Mouse (Mus musculus): Measurements from ENCODE around the gene Tmem136. TPM values are rescaled to one million over a fixed set of nuclear protein-coding genes. Genes with fewer than 3 reads are reported as not detected.

Tmem136 gene
- total and polyA plus RNA-seq, 2 experiments from 2014 or later: 8.4 to 11.6 TPM

DNA sequence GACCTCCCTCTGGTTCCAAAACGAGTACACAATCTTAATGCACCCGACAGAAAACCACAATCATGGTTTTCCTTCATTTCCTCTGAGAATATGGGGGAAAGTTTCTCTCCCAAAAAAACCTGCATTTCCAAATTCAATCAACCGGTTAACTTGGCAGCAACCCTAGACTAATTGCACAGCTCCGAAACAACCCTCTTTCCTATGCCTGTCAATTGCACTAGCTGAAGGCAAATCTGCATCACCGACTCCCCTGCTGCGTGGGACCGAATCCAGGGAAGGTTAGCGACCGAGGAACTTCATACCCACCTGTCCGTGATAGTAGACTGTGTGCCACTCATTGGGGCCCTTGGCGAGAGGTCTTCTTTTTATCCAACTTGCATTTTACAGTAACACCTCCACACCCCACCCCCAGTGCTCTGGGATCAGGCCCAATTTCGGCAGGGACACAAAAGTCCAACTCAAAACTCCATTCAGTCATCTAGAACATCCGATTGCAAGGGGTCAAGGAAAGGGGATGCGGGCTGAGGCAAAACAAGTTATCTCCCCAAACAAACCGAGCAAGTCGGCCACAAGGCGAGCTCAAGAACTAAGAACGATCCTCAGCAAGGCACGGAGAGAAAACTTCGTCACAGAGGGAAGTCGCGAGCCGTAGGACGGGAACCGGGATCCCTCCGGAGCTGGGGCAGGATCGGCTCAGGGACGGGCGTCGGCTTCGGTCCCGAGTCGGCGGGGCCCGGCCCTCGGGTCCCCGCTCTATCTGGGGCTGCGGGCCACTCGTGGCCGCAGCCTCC, 11.3 kb downstream of the Tmem136 start:
- Histone ChIP-seq H3K27me3 (ENCODE audit: insufficient read depth, low read length) (no peaks in the 10 kb centered on the region), H3K27ac (peak overlapping the region; percentile 92), H3K4me3 (ENCODE audit: low read length) (peak overlapping the region; percentile 92), H3K4me2 (ENCODE audit: low read depth, low read length) (peak overlapping the region; percentile 91), H3K9me3 (ENCODE audit: low read length) (no peaks in the 10 kb centered on the region), H3K36me3 (ENCODE audit: insufficient read depth, low read length) (no peaks in the 10 kb centered on the region), H3K4me1 (ENCODE audit: insufficient read depth, low read length) (peaks cover 11% of the 10 kb centered on the region), H3K9ac (replicated peaks; ENCODE audit: low read length) (peak overlapping the region; percentile 84)
- under 1% methylated on average over 40 of the region's 40 CpGs for WGBS
- DNase-seq (ENCODE audit: low spot score) (peak; percentile 63), ATAC-seq (no peak; the same call in 1 of the 2 replicates)
- TF ChIP-seq CTCF (IDR thresholded peaks at IDR 0.05; ENCODE audit: low read depth): no peak

DNA sequence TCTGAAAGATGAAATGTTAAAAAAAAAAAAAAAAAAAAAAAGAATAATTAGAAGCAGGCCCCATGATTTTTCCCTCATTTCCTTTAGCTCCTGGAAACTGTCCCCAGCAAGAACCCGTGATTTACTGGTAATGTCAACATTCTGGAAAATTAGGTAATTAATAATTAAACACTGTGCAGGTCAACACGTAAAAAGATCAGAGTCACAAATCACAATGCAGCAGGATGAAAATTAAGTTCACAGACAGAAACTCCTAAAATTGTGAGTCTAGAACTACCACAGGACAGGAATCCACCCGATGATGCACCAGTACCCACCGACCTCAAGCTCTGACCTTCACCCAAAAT, 11.9 kb downstream of the Tmem136 start:
- Histone ChIP-seq H3K27me3 (ENCODE audit: insufficient read depth, low read length) (no peaks in the 10 kb centered on the region), H3K4me3 (ENCODE audit: low read length) (peak overlapping the region; percentile 92), H3K4me1 (ENCODE audit: insufficient read depth, low read length) (peaks cover 11% of the 10 kb centered on the region), H3K4me2 (ENCODE audit: low read depth, low read length) (peak overlapping the region; percentile 91), H3K9ac (replicated peaks; ENCODE audit: low read length) (peak overlapping the region; percentile 84), H3K27ac (peak overlapping the region; percentile 92; the same call in 1 of the 2 replicates), H3K36me3 (ENCODE audit: insufficient read depth, low read length) (no peaks in the 10 kb centered on the region), H3K9me3 (ENCODE audit: low read length) (no peaks in the 10 kb centered on the region)
- no peak for ATAC-seq
- WGBS: 1% methylated on average over 4 of the region's 4 CpGs
- no peak for DNase-seq (ENCODE audit: low spot score)
- no peak for TF ChIP-seq CTCF (IDR thresholded peaks at IDR 0.05; ENCODE audit: low read depth)

DNA sequence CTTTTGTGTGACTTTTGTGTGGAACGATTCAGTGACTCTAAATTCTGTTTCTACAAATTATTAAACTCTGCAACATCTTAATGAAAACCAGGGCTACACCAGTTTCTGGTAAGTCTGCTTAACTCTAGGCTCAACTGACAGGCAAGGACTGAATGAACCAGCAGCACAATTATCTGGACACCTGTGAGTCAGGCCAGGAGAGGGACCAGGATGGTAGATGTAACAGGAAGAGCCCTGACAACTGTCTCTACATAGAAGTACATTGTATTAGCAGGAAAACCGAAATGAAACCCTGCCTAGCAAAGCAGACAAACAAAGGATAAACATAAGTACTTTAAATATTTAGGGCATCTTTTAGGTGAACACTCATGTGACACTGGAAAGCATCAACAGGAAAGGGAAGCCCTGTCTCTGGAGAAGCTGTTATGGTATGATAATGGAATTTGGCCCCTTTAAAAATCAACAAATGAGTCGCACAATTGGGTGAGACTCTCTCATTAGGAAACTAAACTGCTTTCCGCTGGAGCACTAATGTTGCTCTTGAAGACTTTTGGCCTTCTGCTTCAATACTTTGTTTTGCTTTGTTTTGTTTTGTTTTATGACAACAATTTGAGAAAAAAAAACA, 12.6 kb downstream of the Tmem136 start:
- peak overlapping the region; percentile 25; the same call in 1 of the 2 replicates for H3K9ac ChIP-seq (replicated peaks; ENCODE audit: low read length)
- H3K9me3 ChIP-seq (ENCODE audit: low read length): no peaks in the 10 kb centered on the region
- peaks cover 11% of the 10 kb centered on the region for H3K4me1 ChIP-seq (ENCODE audit: insufficient read depth, low read length)

DNA sequence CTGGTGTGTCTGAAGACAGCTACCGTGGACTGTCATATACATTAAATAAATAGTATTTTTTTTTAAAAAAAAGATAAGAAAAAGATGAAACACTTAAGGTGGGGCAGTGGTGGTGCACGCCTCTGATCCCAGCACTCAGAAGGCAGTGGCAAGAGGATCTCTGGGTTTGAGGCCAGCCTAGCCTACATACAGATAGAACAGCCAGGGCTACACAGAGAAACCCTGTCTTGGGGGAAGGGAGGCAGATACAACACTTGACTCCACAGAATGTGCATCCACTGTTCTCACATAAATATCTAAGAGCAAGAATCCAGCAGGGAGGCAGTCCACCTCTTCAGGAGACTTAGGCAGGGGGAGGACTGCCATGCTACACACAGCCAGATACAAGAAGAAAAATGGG, 13.4 kb downstream of the Tmem136 start:
- TF ChIP-seq CTCF (IDR thresholded peaks at IDR 0.05; ENCODE audit: low read depth): no peak
- Histone ChIP-seq H3K36me3 (ENCODE audit: insufficient read depth, low read length) (no peaks in the 10 kb centered on the region), H3K4me3 (ENCODE audit: low read length) (peak overlapping the region; percentile 17; the same call in 1 of the 2 replicates), H3K9me3 (ENCODE audit: low read length) (no peaks in the 10 kb centered on the region), H3K4me2 (ENCODE audit: low read depth, low read length) (peak overlapping the region; percentile 91), H3K4me1 (ENCODE audit: insufficient read depth, low read length) (peaks cover 11% of the 10 kb centered on the region), H3K27me3 (ENCODE audit: insufficient read depth, low read length) (no peaks in the 10 kb centered on the region), H3K27ac (no peak overlapping the region), H3K9ac (replicated peaks; ENCODE audit: low read length) (peak overlapping the region; percentile 25; the same call in 1 of the 2 replicates)
- ATAC-seq (no peak), DNase-seq (ENCODE audit: low spot score) (no peak)
- 97% methylated on average over 2 of the region's 2 CpGs for WGBS

More for the DNA sequence above, 12.6 kb downstream of the Tmem136 start:
- ATAC-seq (no peak), DNase-seq (ENCODE audit: low spot score) (no peak)
- H3K36me3 ChIP-seq (ENCODE audit: insufficient read depth, low read length): no peaks in the 10 kb centered on the region
- no peak overlapping the region for H3K27ac ChIP-seq
- 25% methylated on average over 4 of the region's 4 CpGs for WGBS
- H3K27me3 ChIP-seq (ENCODE audit: insufficient read depth, low read length): no peaks in the 10 kb centered on the region
- peak overlapping the region; percentile 91 for H3K4me2 ChIP-seq (ENCODE audit: low read depth, low read length)
- H3K4me3 ChIP-seq (ENCODE audit: low read length): peak overlapping the region; percentile 92
- no peak for TF ChIP-seq CTCF (IDR thresholded peaks at IDR 0.05; ENCODE audit: low read depth)

DNA sequence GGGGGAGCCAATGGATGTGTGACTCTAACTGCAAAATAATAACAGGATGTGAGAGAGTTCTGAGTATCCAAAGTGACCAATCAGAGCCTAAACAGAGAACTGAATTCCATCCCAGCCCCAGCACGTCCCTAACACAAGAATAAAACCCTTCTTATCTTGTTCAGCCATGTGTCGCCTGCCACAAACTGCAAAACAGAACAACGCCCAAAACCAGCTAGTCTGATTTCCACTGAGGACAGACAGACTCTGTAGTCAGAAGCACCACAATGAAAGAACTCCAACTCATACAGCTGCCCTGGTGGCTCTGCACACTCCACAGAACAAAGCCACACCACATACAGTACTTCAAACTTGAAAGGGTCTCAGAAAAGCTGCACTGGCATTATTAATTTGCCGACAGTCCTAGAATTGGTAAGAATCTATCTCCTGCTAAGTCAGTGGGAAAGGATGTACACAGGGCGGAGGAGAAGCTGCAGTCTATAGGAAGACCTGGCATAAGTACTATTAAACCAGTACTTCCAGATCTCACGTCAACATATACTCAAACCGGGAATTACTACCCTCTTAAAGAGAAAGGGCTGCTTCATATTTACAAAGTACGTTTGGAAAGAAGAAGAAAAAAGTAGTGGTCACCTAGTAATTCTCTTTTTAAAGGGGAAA, 14.3 kb downstream of the Tmem136 start:
- no peak for TF ChIP-seq CTCF (IDR thresholded peaks at IDR 0.05; ENCODE audit: low read depth)
- peaks cover 11% of the 10 kb centered on the region for H3K4me1 ChIP-seq (ENCODE audit: insufficient read depth, low read length)
- no peak overlapping the region for H3K9ac ChIP-seq (replicated peaks; ENCODE audit: low read length)
- DNase-seq (ENCODE audit: low spot score) (no peak), ATAC-seq (no peak)
- WGBS: 70% methylated on average over 8 of the region's 8 CpGs
- no peaks in the 10 kb centered on the region for H3K27me3 ChIP-seq (ENCODE audit: insufficient read depth, low read length)
- H3K9me3 ChIP-seq (ENCODE audit: low read length): no peaks in the 10 kb centered on the region
- H3K36me3 ChIP-seq (ENCODE audit: insufficient read depth, low read length): no peaks in the 10 kb centered on the region
- H3K27ac ChIP-seq: no peak overlapping the region
- H3K4me3 ChIP-seq (ENCODE audit: low read length): 0 out of 2 replicates have a peak overlapping the region, but pooled peaks have one; percentile 2
- peak overlapping the region; percentile 91 for H3K4me2 ChIP-seq (ENCODE audit: low read depth, low read length)

DNA sequence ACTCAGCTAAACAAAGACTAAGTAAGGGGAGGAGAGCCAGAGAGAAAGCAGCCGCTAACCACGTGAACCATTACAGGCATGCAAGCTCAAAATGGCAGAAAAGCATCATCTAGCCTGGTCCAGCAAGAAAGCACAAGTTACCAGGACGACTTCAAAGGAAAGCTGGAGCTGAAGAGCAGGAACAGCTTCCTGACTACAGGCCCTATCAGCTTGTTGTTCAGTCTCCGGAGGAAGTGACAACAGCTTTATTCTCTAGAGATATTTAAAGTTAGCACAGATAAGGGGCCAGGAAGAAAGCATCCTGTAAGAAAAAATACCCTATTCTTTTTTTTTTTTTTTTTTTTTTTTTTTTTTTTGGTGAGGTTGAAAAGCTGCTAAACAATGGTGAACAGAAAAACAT, 17.4 kb downstream of the Tmem136 start:
- 47% methylated on average over 4 of the region's 4 CpGs for WGBS
- Histone ChIP-seq H3K9me3 (ENCODE audit: low read length) (no peaks in the 10 kb centered on the region), H3K36me3 (ENCODE audit: insufficient read depth, low read length) (no peaks in the 10 kb centered on the region), H3K4me3 (ENCODE audit: low read length) (no peak overlapping the region), H3K9ac (replicated peaks; ENCODE audit: low read length) (no peak overlapping the region), H3K27ac (no peak overlapping the region), H3K4me1 (ENCODE audit: insufficient read depth, low read length) (peaks cover 10% of the 10 kb centered on the region), H3K27me3 (ENCODE audit: insufficient read depth, low read length) (no peaks in the 10 kb centered on the region), H3K4me2 (ENCODE audit: low read depth, low read length) (no peak overlapping the region)
- DNase-seq (ENCODE audit: low spot score) (no peak), ATAC-seq (no peak)
- no peak for TF ChIP-seq CTCF (IDR thresholded peaks at IDR 0.05; ENCODE audit: low read depth)
